Mouse (Mus musculus): Measurements from ENCODE around the gene Ahsg. TPM values are rescaled to one million over a fixed set of nuclear protein-coding genes. Genes with fewer than 3 reads are reported as not detected.

Ahsg gene
- polyA plus RNA-seq, 1 experiment from 2014 or later: 0.28 TPM

- H3K36me3 ChIP-seq (ENCODE audit: insufficient read depth): no peaks in the 10 kb centered on the region
- H3K9me3 ChIP-seq (ENCODE audit: low read depth, low read length): no peaks in the 10 kb centered on the region
- no peak overlapping the region for H3K27ac ChIP-seq (ENCODE audit: low read depth)
- H3K27me3 ChIP-seq (ENCODE audit: insufficient read depth, low read length): no peaks in the 10 kb centered on the region
- H3K9ac ChIP-seq: no peak overlapping the region
- DNase-seq: no peak
- 85% methylated on average over 4 of the region's 4 CpGs for WGBS
- no peaks in the 10 kb centered on the region for H3K4me1 ChIP-seq (ENCODE audit: insufficient read depth)
- no peak for ATAC-seq (ENCODE audit: insufficient read depth)
- H3K4me2 ChIP-seq: no peak overlapping the region
- no peak overlapping the region for H3K4me3 ChIP-seq (ENCODE audit: low read depth, low read length)
- TF ChIP-seq CTCF (IDR thresholded peaks at IDR 0.05; ENCODE audit: low read depth): no peak
Measured at GRCm38 (mm10) chr16:22852709-22853108, 38.4 kb upstream of the Ahsg start.

- no peaks in the 10 kb centered on the region for H3K27me3 ChIP-seq (ENCODE audit: insufficient read depth, low read length)
- H3K4me3 ChIP-seq (ENCODE audit: low read depth, low read length): peak overlapping the region; percentile 90
- H3K9ac ChIP-seq: peak overlapping the region; percentile 61
- no peak for TF ChIP-seq CTCF (IDR thresholded peaks at IDR 0.05; ENCODE audit: low read depth)
- no peaks in the 10 kb centered on the region for H3K9me3 ChIP-seq (ENCODE audit: low read depth, low read length)
- DNase-seq (no peak), ATAC-seq (ENCODE audit: insufficient read depth) (no peak)
- peaks cover 6% of the 10 kb centered on the region for H3K4me1 ChIP-seq (ENCODE audit: insufficient read depth)
- H3K36me3 ChIP-seq (ENCODE audit: insufficient read depth): peaks cover 11% of the 10 kb centered on the region
- peak overlapping the region; percentile 72 for H3K27ac ChIP-seq (ENCODE audit: low read depth)
- 8% methylated on average over 9 of the region's 9 CpGs for WGBS
- peak overlapping the region; percentile 92 for H3K4me2 ChIP-seq
Measured at GRCm38 (mm10) chr16:22856773-22857172, 34.3 kb upstream of the Ahsg start.

- peaks cover 15% of the 10 kb centered on the region for H3K36me3 ChIP-seq (ENCODE audit: insufficient read depth)
- peak within 1 kb of the TSS; percentile 72 for H3K27ac ChIP-seq (ENCODE audit: low read depth)
- TF ChIP-seq CTCF (IDR thresholded peaks at IDR 0.05; ENCODE audit: low read depth): no peak
- no peaks in the 10 kb centered on the region for H3K27me3 ChIP-seq (ENCODE audit: insufficient read depth, low read length)
- H3K4me1 ChIP-seq (ENCODE audit: insufficient read depth): peaks cover 6% of the 10 kb centered on the region
- H3K9me3 ChIP-seq (ENCODE audit: low read depth, low read length): no peaks in the 10 kb centered on the region
- peak within 1 kb of the TSS; percentile 92 for H3K4me2 ChIP-seq
- under 1% methylated on average over 61 of the region's 62 CpGs for WGBS
- H3K4me3 ChIP-seq (ENCODE audit: low read depth, low read length): peak within 1 kb of the TSS; percentile 90
- DNase-seq (peak; percentile 99), ATAC-seq (ENCODE audit: insufficient read depth) (peak; percentile 100)
- H3K9ac ChIP-seq: peak within 1 kb of the TSS; percentile 89
Measured at GRCm38 (mm10) chr16:22857431-22858113, 33.5 kb upstream of the Ahsg start, which contains the start of the genes Tbccd1 and Dnajb11. Tbccd1 (minus strand) TSS chr16:22857669. Dnajb11 (plus strand) TSS chr16:22857845.

- no peaks in the 10 kb centered on the region for H3K9me3 ChIP-seq (ENCODE audit: low read depth, low read length)
- no peak overlapping the region for H3K4me2 ChIP-seq
- no peak overlapping the region for H3K9ac ChIP-seq
- peaks cover 60% of the 10 kb centered on the region for H3K36me3 ChIP-seq (ENCODE audit: insufficient read depth)
- H3K27ac ChIP-seq (ENCODE audit: low read depth): no peak overlapping the region
- no peak for TF ChIP-seq CTCF (IDR thresholded peaks at IDR 0.05; ENCODE audit: low read depth)
- ATAC-seq (ENCODE audit: insufficient read depth): no peak
- WGBS: 91% methylated on average over 8 of the region's 8 CpGs
- no peak for DNase-seq
- H3K4me1 ChIP-seq (ENCODE audit: insufficient read depth): no peaks in the 10 kb centered on the region
- H3K4me3 ChIP-seq (ENCODE audit: low read depth, low read length): no peak overlapping the region
- no peaks in the 10 kb centered on the region for H3K27me3 ChIP-seq (ENCODE audit: insufficient read depth, low read length)
Measured at GRCm38 (mm10) chr16:22872397-22872796, 18.7 kb upstream of the Ahsg start.

- 60% methylated on average over 4 of the region's 4 CpGs for WGBS
- H3K4me2 ChIP-seq: no peak overlapping the region
- H3K27me3 ChIP-seq (ENCODE audit: insufficient read depth, low read length): no peaks in the 10 kb centered on the region
- no peak overlapping the region for H3K9ac ChIP-seq
- no peak for TF ChIP-seq CTCF (IDR thresholded peaks at IDR 0.05; ENCODE audit: low read depth)
- DNase-seq: no peak
- no peaks in the 10 kb centered on the region for H3K9me3 ChIP-seq (ENCODE audit: low read depth, low read length)
- no peaks in the 10 kb centered on the region for H3K4me1 ChIP-seq (ENCODE audit: insufficient read depth)
- no peak for ATAC-seq (ENCODE audit: insufficient read depth)
- H3K36me3 ChIP-seq (ENCODE audit: insufficient read depth): peaks cover 50% of the 10 kb centered on the region
- no peak overlapping the region for H3K27ac ChIP-seq (ENCODE audit: low read depth)
- H3K4me3 ChIP-seq (ENCODE audit: low read depth, low read length): no peak overlapping the region
Measured at GRCm38 (mm10) chr16:22873369-22873768, 17.7 kb upstream of the Ahsg start.

GRCm38 (mm10) chr16:22876218-22877043 lies 14.6 kb upstream of the Ahsg start:
- Histone ChIP-seq H3K9me3 (ENCODE audit: low read depth, low read length) (no peaks in the 10 kb centered on the region), H3K27me3 (ENCODE audit: insufficient read depth, low read length) (no peaks in the 10 kb centered on the region), H3K36me3 (ENCODE audit: insufficient read depth) (peaks cover 20% of the 10 kb centered on the region), H3K4me2 (no peak overlapping the region), H3K9ac (no peak overlapping the region), H3K4me3 (ENCODE audit: low read depth, low read length) (no peak overlapping the region), H3K4me1 (ENCODE audit: insufficient read depth) (no peaks in the 10 kb centered on the region), H3K27ac (ENCODE audit: low read depth) (no peak overlapping the region)
- TF ChIP-seq CTCF (IDR thresholded peaks at IDR 0.05; ENCODE audit: low read depth): peak; percentile 70
- no peak for ATAC-seq (ENCODE audit: insufficient read depth)
- 37% methylated on average over 9 of the region's 9 CpGs for WGBS
- DNase-seq: peak; percentile 75
